Mouse (Mus musculus) heart, postnatal 0 days (tissue): ENCODE data around the gene Alcam. TPM values are rescaled to one million over a fixed set of nuclear protein-coding genes. Genes with fewer than 3 reads are reported as not detected.
A peak's percentile ranks its signal among the peaks of the same experiment; 100 is the strongest.

Source experiments
- ATAC-seq: fragments of 200-750 bp; cut with Nextera tagmentation; 2 replicates; pipeline ENCODE4 v1.8.0; 2017; ENCODE audit warnings: low read depth, moderate number of reproducible peaks, moderate library complexity; ENCODE audit not compliant: insufficient read depth
- DNase-seq: peaks from one replicate; pipeline ENCODE4 v3.0.0-alpha.2; 2016; ENCODE audit warnings: low spot score
- H3K27ac ChIP-seq: fragments of 300-500 bp; sonication (generic); 2 replicates; pipeline ENCODE4 v1.5.1; 2014; ENCODE audit warnings: low read depth, mild to moderate bottlenecking
- H3K27me3 ChIP-seq: fragments of 300-500 bp; sonication (generic); 2 replicates; pipeline ENCODE4 v1.6.1; 2014; ENCODE audit warnings: low read length, mixed read lengths; ENCODE audit not compliant: control insufficient read depth, insufficient read depth
- H3K36me3 ChIP-seq: fragments of 300-500 bp; sonication (generic); replicated peaks from 2 replicates; pipeline ENCODE4 v1.6.1; 2014; ENCODE audit warnings: low read length, mixed read lengths; ENCODE audit not compliant: control insufficient read depth, insufficient read depth
- H3K4me1 ChIP-seq: fragments of 300-500 bp; sonication (generic); 2 replicates; pipeline ENCODE4 v1.6.1; 2014; ENCODE audit warnings: antibody characterized with exemption; ENCODE audit not compliant: control insufficient read depth, insufficient read depth
- H3K4me2 ChIP-seq: fragments of 300-500 bp; sonication (generic); 2 replicates; pipeline ENCODE4 v1.6.1; 2014; ENCODE audit warnings: low read depth, mild to moderate bottlenecking, low read length, moderate library complexity
- H3K4me3 ChIP-seq: fragments of 300-500 bp; sonication (generic); 2 replicates; pipeline ENCODE4 v1.5.1; 2014; ENCODE audit warnings: low read depth, low read length
- H3K9ac ChIP-seq: fragments of 300-500 bp; sonication (generic); replicated peaks from 2 replicates; pipeline ENCODE4 v1.6.1; 2014; ENCODE audit warnings: low read depth, low read length, mixed read lengths
- H3K9me3 ChIP-seq: fragments of 300-500 bp; sonication (generic); replicated peaks from 2 replicates; pipeline ENCODE4 v1.6.1; 2016; ENCODE audit warnings: low read length; ENCODE audit not compliant: control insufficient read depth
- CTCF ChIP-seq: IDR thresholded peaks from 2 replicates; pipeline ENCODE4 v1.5.1; 2016; ENCODE audit warnings: antibody characterized with exemption, control low read depth, low read depth
- EP300 ChIP-seq: IDR thresholded peaks from 2 replicates; pipeline ENCODE4 v1.6.1; 2016; ENCODE audit warnings: antibody characterized with exemption, low read depth
- WGBS: fragments of 180-500 bp; shearing (Covaris S2); extraction: QIAGEN DNeasy Blood & Tissue Kit; methylation state at CpG from one replicate; pipeline ENCODE4 v1.1.7; 2014; 5-methylcytosine and 5-hydroxymethylcytosine counted together
- polyA plus RNA-seq: library from polyadenylated mRNA; unstranded; fragments of >200 nt; fragmentation: Nextera tagmentation; extraction: Ambion mirVana; gene quantifications from 2 replicates; pipeline ENCODE4 v1.2.1, GENCODE M21; 2015
- total RNA-seq: library from RNA; depleted of rRNA; stranded (reverse); fragments of >200 nt; gene quantifications from 2 replicates; pipeline ENCODE4 v1.2.3, GENCODE M21; 2014; ENCODE audit warnings: low replicate concordance

Gene Alcam
- total and polyA plus RNA-seq, 2 experiments from 2014 or later: 2.1 to 20.3 TPM

- Histone ChIP-seq H3K36me3 (no peaks in the 10 kb centered on the region), H3K27ac (no peak overlapping the region), H3K4me1 (no peaks in the 10 kb centered on the region), H3K9ac (no peak overlapping the region), H3K4me3 (no peak overlapping the region), H3K9me3 (no peaks in the 10 kb centered on the region), H3K4me2 (no peak overlapping the region), H3K27me3 (no peaks in the 10 kb centered on the region)
- DNase-seq (no peak), ATAC-seq (no peak)
- TF ChIP-seq EP300 (no peak), CTCF (no peak)
Measured at GRCm38 (mm10) chr16:52439600-52439999, 14.3 kb downstream of the Alcam start.

GRCm38 (mm10) chr16:52439007-52439406 is 14.9 kb downstream of the Alcam start:
- H3K4me3 ChIP-seq: no peak overlapping the region
- H3K27me3 ChIP-seq: no peaks in the 10 kb centered on the region
- 73% methylated on average over 6 of the region's 6 CpGs for WGBS
- no peak for TF ChIP-seq EP300
- TF ChIP-seq CTCF: no peak
- no peak overlapping the region for H3K27ac ChIP-seq
- no peaks in the 10 kb centered on the region for H3K4me1 ChIP-seq
- H3K36me3 ChIP-seq: no peaks in the 10 kb centered on the region
- H3K9me3 ChIP-seq: no peaks in the 10 kb centered on the region
- H3K9ac ChIP-seq: no peak overlapping the region
- H3K4me2 ChIP-seq: no peak overlapping the region
- ATAC-seq (no peak), DNase-seq (no peak)

GRCm38 (mm10) chr16:52438216-52438904 is 15.5 kb downstream of the Alcam start:
- TF ChIP-seq CTCF (no peak), EP300 (no peak)
- 0 out of 2 replicates have a peak, but pooled peaks cover 2% of the 10 kb centered on the region for H3K4me1 ChIP-seq
- no peak overlapping the region for H3K9ac ChIP-seq
- DNase-seq: no peak
- H3K4me3 ChIP-seq: no peak overlapping the region
- 60% methylated on average over 6 of the region's 6 CpGs for WGBS
- H3K4me2 ChIP-seq: no peak overlapping the region
- no peaks in the 10 kb centered on the region for H3K9me3 ChIP-seq
- no peak overlapping the region for H3K27ac ChIP-seq
- no peaks in the 10 kb centered on the region for H3K36me3 ChIP-seq
- no peak for ATAC-seq
- no peaks in the 10 kb centered on the region for H3K27me3 ChIP-seq

DNA sequence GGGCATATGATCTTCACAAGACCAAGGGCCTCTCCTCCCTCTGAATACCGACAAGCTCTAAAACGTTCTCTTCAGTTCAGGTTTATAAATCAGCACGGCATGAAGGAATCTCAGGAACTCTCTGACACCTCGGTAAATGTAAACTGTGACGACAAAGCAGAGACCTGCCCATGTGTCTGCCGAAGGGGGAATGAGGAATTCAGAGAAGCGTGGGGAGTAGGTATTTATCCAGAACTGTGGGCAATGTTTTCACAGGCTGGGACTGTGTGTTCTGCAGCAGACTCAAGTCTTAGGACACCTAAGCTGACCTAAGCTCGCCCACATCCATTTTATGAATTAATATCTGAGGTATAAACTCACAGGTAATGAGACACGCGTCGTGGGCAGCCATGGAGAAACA is 20.7 kb downstream of the Alcam start:
- 0 out of 2 replicates have a peak, but pooled peaks cover 4% of the 10 kb centered on the region for H3K4me1 ChIP-seq
- H3K9ac ChIP-seq: no peak overlapping the region; the same call in 1 of the 2 replicates
- no peaks in the 10 kb centered on the region for H3K9me3 ChIP-seq
- DNase-seq: no peak
- no peaks in the 10 kb centered on the region for H3K27me3 ChIP-seq
- TF ChIP-seq EP300: no peak
- no peak for TF ChIP-seq CTCF
- peak overlapping the region; percentile 34; the same call in 1 of the 2 replicates for H3K27ac ChIP-seq
- ATAC-seq: peak; percentile 60
- H3K4me2 ChIP-seq: 0 out of 2 replicates have a peak overlapping the region, but pooled peaks have one; percentile 12
- WGBS: 51% methylated on average over 11 of the region's 11 CpGs
- H3K4me3 ChIP-seq: no peak overlapping the region
- H3K36me3 ChIP-seq: no peaks in the 10 kb centered on the region

DNA sequence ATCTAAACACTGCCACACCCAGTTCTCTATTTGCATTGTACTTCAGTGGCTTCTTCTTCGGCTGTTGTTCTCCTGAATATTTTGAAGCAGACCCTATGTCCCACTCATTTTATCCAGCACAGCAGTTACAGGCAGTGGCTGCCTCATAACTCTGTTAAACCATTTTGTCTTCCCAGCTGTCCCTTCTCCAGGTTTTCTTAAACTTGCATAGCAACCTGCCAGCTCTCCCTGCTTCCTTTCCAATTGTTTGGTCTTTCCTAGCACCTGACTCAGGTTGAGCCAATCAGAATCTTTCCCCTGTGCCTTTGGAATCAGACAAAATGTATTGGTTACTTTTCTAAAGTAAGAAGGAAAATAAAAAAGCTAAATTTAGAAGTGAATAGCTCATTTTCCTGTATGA is 21.8 kb downstream of the Alcam start:
- Histone ChIP-seq H3K27me3 (no peaks in the 10 kb centered on the region), H3K4me1 (0 out of 2 replicates have a peak, but pooled peaks cover 4% of the 10 kb centered on the region), H3K9me3 (no peaks in the 10 kb centered on the region), H3K27ac (no peak overlapping the region), H3K4me2 (no peak overlapping the region), H3K4me3 (no peak overlapping the region), H3K36me3 (no peaks in the 10 kb centered on the region), H3K9ac (no peak overlapping the region)
- DNase-seq (no peak), ATAC-seq (no peak)
- 84% methylated on average over 1 of the region's 1 CpGs for WGBS
- TF ChIP-seq EP300 (no peak), CTCF (no peak)

DNA sequence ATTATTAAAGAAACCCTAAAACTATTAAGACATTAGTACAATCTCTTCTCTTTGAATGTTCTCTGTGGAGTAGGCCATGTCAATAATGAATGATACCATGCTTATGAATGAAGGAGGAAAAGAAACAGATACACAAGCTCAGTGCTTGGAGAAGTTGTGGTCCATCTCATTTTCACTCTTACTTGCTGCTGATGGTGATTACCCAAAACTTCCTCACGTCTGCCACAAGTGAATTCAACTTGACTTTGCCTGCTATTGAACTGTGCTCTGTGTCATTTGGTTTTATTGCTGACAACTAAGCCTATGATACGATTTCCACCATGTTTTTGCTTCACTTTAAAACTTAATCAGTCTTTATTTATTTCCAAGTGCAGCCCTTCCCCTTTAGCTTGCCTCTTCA is 22.3 kb downstream of the Alcam start:
- WGBS: 75% methylated on average over 2 of the region's 2 CpGs
- Histone ChIP-seq H3K4me1 (0 out of 2 replicates have a peak, but pooled peaks cover 4% of the 10 kb centered on the region), H3K27ac (no peak overlapping the region), H3K4me2 (no peak overlapping the region), H3K27me3 (no peaks in the 10 kb centered on the region), H3K9ac (no peak overlapping the region), H3K9me3 (no peaks in the 10 kb centered on the region), H3K36me3 (no peaks in the 10 kb centered on the region), H3K4me3 (no peak overlapping the region)
- TF ChIP-seq EP300: no peak
- TF ChIP-seq CTCF: no peak
- DNase-seq (no peak), ATAC-seq (no peak)
